Mouse (Mus musculus): ENCODE measurements around the gene Gpt2.

Gpt2 gene

GRCm38 (mm10) chr8:85487906-85488620 is 4.3 kb upstream of the Gpt2 start:
- no peak for DNase-seq (ENCODE audit: low spot score)

DNA sequence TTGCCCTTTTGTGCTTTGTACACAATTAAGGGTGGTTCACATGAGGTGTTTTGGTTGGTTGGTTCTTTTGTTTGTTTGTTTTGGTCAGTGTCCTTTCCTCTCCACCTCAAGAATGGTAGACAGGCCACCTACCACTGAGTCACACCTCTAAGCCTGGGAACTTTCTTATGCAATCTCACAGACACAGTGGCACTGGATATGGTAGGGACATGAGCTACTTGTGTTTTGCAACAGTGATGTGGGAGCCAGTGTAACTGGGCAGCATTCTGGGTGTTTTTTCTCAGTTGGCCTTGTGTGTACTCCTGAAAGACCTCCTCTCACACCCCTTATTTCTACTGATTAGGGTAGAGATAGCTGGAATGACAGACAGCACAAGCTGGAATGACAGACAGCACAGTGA is 3.7 kb upstream of the Gpt2 start:
- DNase-seq (ENCODE audit: low spot score): no peak

DNA sequence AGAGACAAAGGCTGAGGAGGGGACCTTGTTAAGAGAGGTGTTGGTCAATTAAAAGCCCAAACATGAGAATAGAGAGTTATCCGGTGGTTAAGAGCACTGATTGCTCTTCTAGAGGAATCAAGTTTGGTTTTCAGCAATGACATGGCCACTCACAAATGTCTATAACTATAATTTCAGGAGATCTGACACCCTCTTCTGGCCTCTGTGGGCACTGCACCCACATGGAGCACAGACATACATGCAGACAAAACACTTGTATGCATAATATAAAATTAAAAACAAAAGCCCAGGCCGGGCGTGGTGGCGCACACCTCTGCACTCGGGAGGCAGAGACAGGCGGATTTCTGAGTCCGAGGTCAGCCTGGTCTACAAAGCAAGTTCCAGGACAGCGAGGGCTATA is 2.8 kb upstream of the Gpt2 start:
- DNase-seq (ENCODE audit: low spot score): no peak

DNA sequence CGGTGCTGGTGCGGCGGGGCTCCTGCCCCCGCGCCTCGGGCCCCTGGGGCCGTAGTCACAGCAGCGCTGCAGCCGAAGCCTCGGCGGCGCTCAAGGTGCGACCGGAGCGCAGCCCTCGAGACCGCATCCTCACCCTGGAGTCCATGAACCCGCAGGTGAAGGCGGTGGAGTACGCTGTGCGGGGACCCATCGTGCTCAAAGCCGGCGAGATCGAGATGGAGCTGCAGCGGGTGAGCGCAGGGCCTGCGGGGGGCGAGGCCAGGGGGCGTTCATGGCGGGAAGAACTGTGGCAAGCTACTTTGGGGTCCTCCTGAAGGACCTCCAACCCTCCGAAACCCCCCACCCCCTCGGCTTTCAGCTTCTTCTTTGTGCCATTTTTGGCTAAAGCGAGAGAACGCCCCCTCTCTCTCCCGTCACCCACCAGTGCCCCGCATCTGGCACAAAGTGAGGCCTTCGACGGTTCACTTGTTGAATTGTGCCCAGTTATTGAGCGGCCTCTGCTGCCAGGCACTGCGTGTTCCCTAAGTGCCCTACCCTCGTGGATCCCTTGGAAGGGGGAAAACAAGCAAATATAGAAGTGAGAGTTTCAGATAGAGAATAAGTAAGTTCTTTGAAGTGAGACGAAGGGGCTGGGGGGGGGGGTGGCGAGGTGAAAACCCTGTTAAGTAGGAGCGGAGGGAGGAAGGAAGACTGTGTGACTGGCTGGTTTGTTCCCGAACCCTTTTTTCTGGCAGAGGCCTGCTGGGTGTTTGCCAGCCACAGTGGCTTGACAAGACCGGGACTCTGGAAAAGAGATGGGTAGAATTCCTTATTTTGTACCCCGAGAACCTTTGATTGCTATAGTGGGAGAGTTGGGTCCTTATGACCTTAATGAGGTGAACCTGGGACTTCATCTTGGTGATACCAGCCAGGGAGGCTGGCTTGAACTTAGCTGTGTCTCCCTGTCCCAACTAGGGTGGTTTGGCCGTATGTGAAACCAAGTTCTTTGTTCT is 860 bp downstream of the Gpt2 start:
- no peak for DNase-seq (ENCODE audit: low spot score)

- DNase-seq (ENCODE audit: low spot score): no peak
Measured at GRCm38 (mm10) chr8:85496125-85496524, 3.7 kb downstream of the Gpt2 start.

- no peak for DNase-seq (ENCODE audit: low spot score)
Measured at GRCm38 (mm10) chr8:85496778-85497177, 4.4 kb downstream of the Gpt2 start.

DNA sequence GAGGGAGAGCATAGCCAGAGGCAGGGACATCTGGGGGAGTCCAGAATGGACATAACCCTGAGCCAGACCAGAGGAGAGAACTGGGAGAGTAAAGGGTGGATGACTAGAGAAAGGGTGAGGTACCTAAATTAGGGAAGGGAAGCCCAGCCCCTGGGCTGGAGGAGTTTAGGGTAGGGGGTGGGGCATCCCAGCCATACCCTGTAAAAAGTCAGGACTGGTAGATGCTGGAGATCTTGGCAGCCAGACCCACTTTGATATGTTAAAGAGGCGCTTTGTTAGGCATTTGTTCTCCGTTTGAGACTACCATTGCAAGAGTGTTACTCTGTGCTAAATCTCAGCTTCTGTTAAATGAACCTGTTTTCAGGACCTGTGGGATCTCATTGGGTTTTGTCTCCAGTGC is 6.2 kb downstream of the Gpt2 start:
- no peak for DNase-seq (ENCODE audit: low spot score)

DNA sequence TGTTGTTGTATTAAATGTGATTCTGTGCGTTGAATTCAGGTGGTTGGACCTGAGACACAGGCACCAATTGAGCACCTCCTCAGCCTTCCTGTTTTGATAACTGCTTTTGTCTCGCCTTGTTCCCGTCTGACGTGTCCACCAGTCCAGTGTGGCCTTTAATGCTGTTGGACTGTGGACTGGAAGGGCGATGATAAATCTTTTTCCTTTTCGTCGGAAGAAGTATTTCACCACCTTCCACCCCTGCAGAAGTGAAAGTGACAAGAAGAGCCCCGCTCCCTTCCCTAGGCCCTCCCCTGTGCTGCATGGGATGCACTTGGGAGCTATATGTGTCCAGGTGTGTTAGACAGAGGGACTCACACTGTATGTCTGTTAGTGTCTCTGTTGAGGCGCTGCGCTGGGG is 8.1 kb downstream of the Gpt2 start:
- no peak for DNase-seq (ENCODE audit: low spot score)

- no peak for DNase-seq (ENCODE audit: low spot score)
Measured at GRCm38 (mm10) chr8:85500955-85501685, 8.7 kb downstream of the Gpt2 start.

DNA sequence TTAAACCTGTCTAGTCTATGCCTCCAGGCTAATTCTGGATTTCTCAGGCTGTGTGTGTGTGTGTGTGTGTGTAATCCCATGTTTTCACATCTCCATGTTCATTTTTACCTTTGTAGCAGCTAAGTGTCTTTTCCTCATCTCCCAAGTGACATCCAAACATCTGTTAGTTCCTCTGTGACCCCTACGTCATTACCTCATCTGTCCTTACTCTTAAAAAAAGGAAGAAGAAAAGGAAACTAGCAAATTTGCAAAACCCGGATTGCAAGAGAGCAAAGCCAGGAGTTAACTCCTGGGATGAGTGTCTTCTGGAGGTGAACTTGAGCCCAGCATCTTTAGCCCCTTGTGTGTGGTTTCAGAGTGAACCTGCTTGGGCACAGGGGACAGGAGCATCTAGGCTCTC is 10.0 kb downstream of the Gpt2 start:
- no peak for DNase-seq (ENCODE audit: low spot score)

DNA sequence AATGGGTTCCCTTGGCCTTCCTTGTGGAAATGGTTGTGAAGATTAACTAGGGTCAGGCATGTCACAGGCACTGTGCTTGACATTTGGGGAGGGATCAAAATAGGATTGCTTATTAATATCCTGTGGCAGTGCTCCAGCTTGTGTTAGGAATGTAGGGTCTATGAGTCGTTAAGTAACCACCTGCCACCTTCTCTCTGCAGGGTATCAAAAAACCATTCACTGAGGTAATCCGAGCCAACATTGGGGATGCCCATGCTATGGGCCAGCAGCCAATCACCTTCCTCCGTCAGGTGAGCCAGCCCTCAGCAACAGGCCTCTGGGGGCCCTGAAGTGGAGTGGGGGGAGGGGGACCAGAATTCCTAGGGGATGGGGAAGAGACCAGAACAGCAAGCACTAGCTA is 10.7 kb downstream of the Gpt2 start:
- DNase-seq (ENCODE audit: low spot score): no peak

GRCm38 (mm10) chr8:85504704-85505103 is 12.3 kb downstream of the Gpt2 start:
- DNase-seq (ENCODE audit: low spot score): no peak

- no peak for DNase-seq (ENCODE audit: low spot score)
Measured at GRCm38 (mm10) chr8:85506620-85507019, 14.2 kb downstream of the Gpt2 start.

DNA sequence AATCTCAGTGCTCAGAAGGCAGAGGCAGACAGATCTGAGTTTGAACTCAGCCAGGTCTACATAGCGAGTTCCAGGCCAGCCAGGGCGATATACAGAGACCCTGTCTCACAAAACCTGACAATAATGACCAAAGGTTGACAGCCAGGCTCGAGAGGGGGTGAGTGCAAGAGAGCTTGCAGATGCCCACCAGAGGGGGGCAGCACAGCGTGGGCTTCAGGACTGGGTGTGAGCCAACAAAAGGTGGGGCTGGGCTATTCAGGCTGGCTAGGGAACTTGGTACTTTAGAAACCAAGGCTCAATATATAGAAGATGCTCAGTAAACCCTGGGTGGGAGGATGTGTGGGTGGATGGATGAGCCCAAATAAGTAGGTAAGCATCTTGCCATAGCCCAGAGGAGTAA is 16.3 kb downstream of the Gpt2 start:
- no peak for DNase-seq (ENCODE audit: low spot score)

- no peak for DNase-seq (ENCODE audit: low spot score)
Measured at GRCm38 (mm10) chr8:85512234-85512633, 19.9 kb downstream of the Gpt2 start.

- no peak for DNase-seq (ENCODE audit: low spot score)
Measured at GRCm38 (mm10) chr8:85513283-85513682, 20.9 kb downstream of the Gpt2 start.

DNA sequence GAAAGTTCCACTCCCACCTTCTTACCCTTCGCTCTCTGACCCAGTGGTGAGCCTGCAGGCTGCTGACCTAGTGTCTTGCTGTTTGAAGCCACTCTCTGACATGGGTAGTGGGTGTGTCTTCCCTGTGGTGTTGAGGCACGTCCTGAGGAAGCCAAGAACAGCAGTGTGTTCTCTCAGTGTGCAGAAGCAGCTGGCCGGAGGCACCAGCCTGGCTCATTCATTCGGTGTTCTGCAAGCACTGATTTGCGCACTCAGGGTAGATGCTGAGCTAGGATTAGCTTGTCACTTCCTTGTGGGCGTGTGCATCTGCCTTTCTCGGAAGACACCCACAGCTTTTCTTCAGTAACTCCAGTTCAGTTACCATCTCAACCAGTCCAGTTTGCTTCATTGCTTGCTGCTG is 23.0 kb downstream of the Gpt2 start:
- no peak for DNase-seq (ENCODE audit: low spot score)

DNA sequence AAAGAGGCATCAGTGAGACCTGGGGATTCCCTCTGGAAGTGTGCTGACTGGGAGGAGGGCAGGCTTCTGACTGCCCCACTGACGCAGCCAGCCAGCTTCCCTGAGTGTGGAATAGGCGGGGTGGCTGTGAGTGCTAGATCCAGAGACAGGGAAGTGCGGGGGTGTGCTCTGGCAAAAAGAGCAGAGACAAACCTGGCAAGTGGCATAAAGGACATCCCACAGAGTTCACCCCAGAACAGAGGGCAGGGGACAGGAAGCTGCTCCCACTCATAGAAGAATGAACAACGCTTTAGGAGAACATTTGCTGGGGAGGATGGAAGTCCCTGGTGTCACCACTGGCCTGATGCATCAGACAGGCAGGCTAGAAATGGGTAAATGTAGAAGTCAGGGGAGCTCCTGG is 25.0 kb downstream of the Gpt2 start:
- DNase-seq (ENCODE audit: low spot score): no peak

GRCm38 (mm10) chr8:85517956-85518355 is 25.6 kb downstream of the Gpt2 start:
- DNase-seq (ENCODE audit: low spot score): no peak

DNA sequence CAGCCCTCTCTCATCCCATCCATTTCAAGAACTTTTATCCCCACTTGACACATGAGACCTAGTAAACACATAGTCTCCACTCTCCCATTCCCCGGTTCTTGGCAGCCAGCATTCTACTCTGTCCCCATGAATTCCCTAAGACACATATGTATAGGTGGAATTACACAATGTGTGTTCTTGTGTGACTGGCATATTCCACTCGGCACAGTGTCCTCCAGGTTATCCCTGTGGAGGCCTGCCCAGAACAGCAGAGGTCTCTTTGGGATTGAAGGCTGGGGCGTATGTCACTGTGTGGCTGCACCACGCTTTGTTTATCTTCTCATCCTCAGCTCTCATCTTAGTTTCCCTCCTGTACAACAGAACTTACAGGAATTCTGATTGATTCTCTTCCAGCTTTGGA is 28.2 kb downstream of the Gpt2 start:
- DNase-seq (ENCODE audit: low spot score): no peak

GRCm38 (mm10) chr8:85521332-85521731 is 29.0 kb downstream of the Gpt2 start:
- DNase-seq (ENCODE audit: low spot score): no peak

DNA sequence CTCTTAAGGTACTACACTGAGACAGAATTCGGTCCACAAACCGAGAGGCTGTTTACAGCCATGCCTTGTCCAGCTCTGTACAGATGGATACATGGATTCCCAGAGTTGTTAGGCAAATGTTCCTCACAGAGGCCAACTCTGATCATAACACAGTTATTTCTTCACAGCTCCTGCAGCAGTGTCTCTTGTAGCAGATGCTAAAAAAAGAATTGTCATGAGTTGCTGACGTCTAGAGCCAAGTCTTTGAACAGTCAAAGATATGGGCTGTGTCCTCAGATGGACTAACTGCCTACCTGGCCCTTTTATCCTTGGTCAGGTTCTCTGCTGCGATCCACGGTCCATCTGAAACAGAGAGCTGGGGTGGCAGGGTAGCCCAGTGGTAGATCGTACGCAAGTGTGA is 31.7 kb downstream of the Gpt2 start:
- DNase-seq (ENCODE audit: low spot score): no peak

- DNase-seq (ENCODE audit: low spot score): no peak
Measured at GRCm38 (mm10) chr8:85526105-85526504, 33.7 kb downstream of the Gpt2 start.
